Mouse (Mus musculus): ENCODE measurements around the gene Trp53. TPM values are rescaled to one million over a fixed set of nuclear protein-coding genes. Genes with fewer than 3 reads are reported as not detected.
"Not testable (repeated sequence)": the region's sequence is repeated elsewhere in the genome, so short reads cannot be mapped to it uniquely, and the experiment has no call there.

The Trp53 gene
- polyA plus RNA-seq (2016; fragmentation: Nextera tagmentation; extraction: Ambion mirVana), result 105 and 109 TPM in 2 replicates

- ATAC-seq (ENCODE audit: low FRiP score), result peak; percentile 69
- Histone ChIP-seq H3K4me3 (peak within 1 kb of the TSS; percentile 62), H3K27ac (peak within 1 kb of the TSS; percentile 86), H3K9me3 (replicated peaks) (no peaks in the 10 kb centered on the region), H3K36me3 (0 out of 2 replicates have a peak, but pooled peaks cover 4% of the 10 kb centered on the region), H3K4me2 (replicated peaks) (peak within 1 kb of the TSS; percentile 92), H3K4me1 (peaks cover 35% of the 10 kb centered on the region), H3K27me3 (no peaks in the 10 kb centered on the region), H3K9ac (peak within 1 kb of the TSS; percentile 84)
- 0% methylated on average over 13 of the region's 13 CpGs for WGBS
Measured at GRCm38 (mm10) chr11:69580091-69580514, at the start of gene Trp53, which contains the start of gene Wrap53. Gene Trp53, plus strand, starts transcription at chr11:69580359. Gene Wrap53, minus strand, starts transcription at chr11:69580255.

GRCm38 (mm10) chr11:69530755-69531154, 49.4 kb upstream of the Trp53 start:
- H3K4me2 ChIP-seq (replicated peaks); H3K9me3 ChIP-seq (replicated peaks); H3K9ac ChIP-seq; H3K4me3 ChIP-seq; H3K27ac ChIP-seq; ATAC-seq (ENCODE audit: low FRiP score); H3K27me3 ChIP-seq; H3K36me3 ChIP-seq: not testable (repeated sequence)
- 86% methylated on average over 6 of the region's 6 CpGs for WGBS
- H3K4me1 ChIP-seq, result peaks cover 17% of the 10 kb centered on the region

- Histone ChIP-seq H3K9ac (no peak overlapping the region), H3K27me3 (no peaks in the 10 kb centered on the region), H3K36me3 (no peaks in the 10 kb centered on the region), H3K4me2 (replicated peaks) (no peak overlapping the region), H3K4me3 (no peak overlapping the region), H3K9me3 (replicated peaks) (no peaks in the 10 kb centered on the region), H3K27ac (no peak overlapping the region), H3K4me1 (peaks cover 5% of the 10 kb centered on the region)
- ATAC-seq (ENCODE audit: low FRiP score), result no peak
- 76% methylated on average over 7 of the region's 7 CpGs for WGBS
Measured at GRCm38 (mm10) chr11:69532480-69533150, 47.5 kb upstream of the Trp53 start.

- no peaks in the 10 kb centered on the region for H3K36me3 ChIP-seq
- H3K4me1 ChIP-seq, result no peaks in the 10 kb centered on the region
- H3K9me3 ChIP-seq (replicated peaks), result no peaks in the 10 kb centered on the region
- no peak overlapping the region for H3K4me3 ChIP-seq
- H3K4me2 ChIP-seq (replicated peaks), result no peak overlapping the region
- H3K27me3 ChIP-seq, result no peaks in the 10 kb centered on the region
- 70% methylated on average over 1 of the region's 1 CpGs for WGBS
- H3K27ac ChIP-seq, result no peak overlapping the region
- no peak overlapping the region for H3K9ac ChIP-seq
- ATAC-seq (ENCODE audit: low FRiP score), result no peak
Measured at GRCm38 (mm10) chr11:69534990-69535389, 45.2 kb upstream of the Trp53 start.

GRCm38 (mm10) chr11:69540700-69541099, 39.5 kb upstream of the Trp53 start:
- no peak overlapping the region for H3K4me3 ChIP-seq
- H3K9me3 ChIP-seq (replicated peaks), result no peaks in the 10 kb centered on the region
- ATAC-seq (ENCODE audit: low FRiP score), result no peak
- 94% methylated on average over 2 of the region's 2 CpGs for WGBS
- H3K27ac ChIP-seq, result no peak overlapping the region
- H3K9ac ChIP-seq, result no peak overlapping the region
- no peak overlapping the region for H3K4me2 ChIP-seq (replicated peaks)
- H3K27me3 ChIP-seq, result no peaks in the 10 kb centered on the region
- H3K4me1 ChIP-seq, result peaks cover 10% of the 10 kb centered on the region
- no peaks in the 10 kb centered on the region for H3K36me3 ChIP-seq

- H3K27me3 ChIP-seq; H3K9me3 ChIP-seq (replicated peaks); ATAC-seq (ENCODE audit: low FRiP score); H3K4me3 ChIP-seq; H3K4me2 ChIP-seq (replicated peaks); H3K9ac ChIP-seq; H3K36me3 ChIP-seq; H3K27ac ChIP-seq: not testable (repeated sequence)
- peaks cover 18% of the 10 kb centered on the region for H3K4me1 ChIP-seq
- WGBS, result 57% methylated on average over 1 of the region's 3 CpGs
Measured at GRCm38 (mm10) chr11:69541741-69542140, 38.4 kb upstream of the Trp53 start.

GRCm38 (mm10) chr11:69543598-69543997, 36.6 kb upstream of the Trp53 start:
- no peaks in the 10 kb centered on the region for H3K9me3 ChIP-seq (replicated peaks)
- WGBS, result 10% methylated on average over 3 of the region's 3 CpGs
- H3K4me3 ChIP-seq, result no peak overlapping the region
- no peak overlapping the region for H3K4me2 ChIP-seq (replicated peaks)
- no peaks in the 10 kb centered on the region for H3K36me3 ChIP-seq
- no peak for ATAC-seq (ENCODE audit: low FRiP score)
- peaks cover 36% of the 10 kb centered on the region for H3K4me1 ChIP-seq
- no peak overlapping the region for H3K9ac ChIP-seq
- peak overlapping the region; percentile 52; the same call in 1 of the 2 replicates for H3K27ac ChIP-seq
- H3K27me3 ChIP-seq, result no peaks in the 10 kb centered on the region

GRCm38 (mm10) chr11:69545957-69546356, 34.2 kb upstream of the Trp53 start:
- Histone ChIP-seq H3K27me3 (no peaks in the 10 kb centered on the region), H3K9me3 (replicated peaks) (no peaks in the 10 kb centered on the region), H3K4me2 (replicated peaks) (peak overlapping the region; percentile 89), H3K36me3 (no peaks in the 10 kb centered on the region), H3K27ac (peak overlapping the region; percentile 89), H3K9ac (peak overlapping the region; percentile 67), H3K4me1 (peaks cover 52% of the 10 kb centered on the region), H3K4me3 (peak overlapping the region; percentile 45)
- WGBS, result 7% methylated on average over 7 of the region's 7 CpGs
- peak; percentile 1; the same call in 1 of the 2 replicates for ATAC-seq (ENCODE audit: low FRiP score)

GRCm38 (mm10) chr11:69546423-69547053, 33.6 kb upstream of the Trp53 start:
- Histone ChIP-seq H3K9me3 (replicated peaks) (no peaks in the 10 kb centered on the region), H3K4me1 (peaks cover 52% of the 10 kb centered on the region), H3K36me3 (no peaks in the 10 kb centered on the region), H3K27me3 (no peaks in the 10 kb centered on the region), H3K4me2 (replicated peaks) (peak overlapping the region; percentile 89), H3K9ac (peak overlapping the region; percentile 67), H3K4me3 (peak overlapping the region; percentile 45), H3K27ac (peak overlapping the region; percentile 89)
- WGBS, result under 1% methylated on average over 44 of the region's 44 CpGs
- ATAC-seq (ENCODE audit: low FRiP score), result peak; percentile 64

GRCm38 (mm10) chr11:69547071-69547470, 33.1 kb upstream of the Trp53 start:
- Histone ChIP-seq H3K36me3 (no peaks in the 10 kb centered on the region), H3K4me2 (replicated peaks) (peak overlapping the region; percentile 89), H3K9ac (peak overlapping the region; percentile 67), H3K4me1 (peaks cover 55% of the 10 kb centered on the region), H3K4me3 (peak overlapping the region; percentile 45), H3K9me3 (replicated peaks) (no peaks in the 10 kb centered on the region), H3K27ac (peak overlapping the region; percentile 89), H3K27me3 (no peaks in the 10 kb centered on the region)
- peak; percentile 15; the same call in 1 of the 2 replicates for ATAC-seq (ENCODE audit: low FRiP score)
- 7% methylated on average over 15 of the region's 15 CpGs for WGBS

GRCm38 (mm10) chr11:69549060-69549656, 31.0 kb upstream of the Trp53 start, which contains the start of gene Dnah2:
Gene Dnah2, minus strand, starts transcription at chr11:69549110.
- H3K4me3 ChIP-seq, result no peak within 1 kb of the TSS
- peak within 1 kb of the TSS; percentile 89 for H3K27ac ChIP-seq
- 38% methylated on average over 12 of the region's 12 CpGs for WGBS
- 0 out of 2 replicates have a peak, but pooled peaks cover 2% of the 10 kb centered on the region for H3K36me3 ChIP-seq
- H3K9ac ChIP-seq, result no peak within 1 kb of the TSS; the same call in 1 of the 2 replicates
- no peaks in the 10 kb centered on the region for H3K9me3 ChIP-seq (replicated peaks)
- peak within 1 kb of the TSS; percentile 89; the same call in 1 of the 2 replicates for H3K4me2 ChIP-seq (replicated peaks)
- peaks cover 68% of the 10 kb centered on the region for H3K4me1 ChIP-seq
- H3K27me3 ChIP-seq, result no peaks in the 10 kb centered on the region
- no peak for ATAC-seq (ENCODE audit: low FRiP score)

GRCm38 (mm10) chr11:69551310-69551709, 28.8 kb upstream of the Trp53 start:
- Histone ChIP-seq H3K36me3 (peaks cover 10% of the 10 kb centered on the region; the same call in 1 of the 2 replicates), H3K4me1 (peaks cover 78% of the 10 kb centered on the region)
- no peak for ATAC-seq (ENCODE audit: low FRiP score)

More at GRCm38 (mm10) chr11:69551310-69551709, 28.8 kb upstream of the Trp53 start:
- no peak overlapping the region for H3K9ac ChIP-seq
- H3K4me3 ChIP-seq, result no peak overlapping the region
- no peaks in the 10 kb centered on the region for H3K27me3 ChIP-seq
- H3K9me3 ChIP-seq (replicated peaks), result no peaks in the 10 kb centered on the region
- H3K27ac ChIP-seq, result no peak overlapping the region
- H3K4me2 ChIP-seq (replicated peaks), result no peak overlapping the region
- 59% methylated on average over 4 of the region's 4 CpGs for WGBS

Measured in hindbrain, embryonic 12.5 days (tissue).